Mouse (Mus musculus) stomach, embryonic 16.5 days (tissue): ENCODE measurements around the gene Cass4. TPM values are rescaled to one million over a fixed set of nuclear protein-coding genes. Genes with fewer than 3 reads are reported as not detected.

Experiments
- ATAC-seq: fragments of 200-750 bp; cut with Nextera tagmentation; 2 replicates; pipeline ENCODE4 v1.8.0; 2017; ENCODE audit warnings: moderate number of reproducible peaks, moderate TSS enrichment; ENCODE audit not compliant: insufficient read depth, low FRiP score
- H3K27ac ChIP-seq: fragments of 300-500 bp; sonication (generic); 2 replicates; pipeline ENCODE4 v1.5.1; 2014; ENCODE audit warnings: low read length
- H3K27me3 ChIP-seq: fragments of 300-500 bp; sonication (generic); 2 replicates; pipeline ENCODE4 v1.6.1; 2014; ENCODE audit warnings: low read length, control low read depth, mixed read lengths; ENCODE audit not compliant: control insufficient read depth, insufficient read depth
- H3K36me3 ChIP-seq: fragments of 300-500 bp; sonication (generic); 2 replicates; pipeline ENCODE4 v1.6.1; 2014; ENCODE audit warnings: low read length; ENCODE audit not compliant: control insufficient read depth, insufficient read depth
- H3K4me1 ChIP-seq: fragments of 300-500 bp; sonication (generic); 2 replicates; pipeline ENCODE4 v1.6.1; 2014; ENCODE audit warnings: low read length, control low read depth, mixed read lengths; ENCODE audit not compliant: control insufficient read depth, insufficient read depth
- H3K4me2 ChIP-seq: fragments of 300-500 bp; sonication (generic); 2 replicates; pipeline ENCODE4 v1.6.1; 2014; ENCODE audit warnings: low read depth, low read length, mixed read lengths
- H3K4me3 ChIP-seq: fragments of 300-500 bp; sonication (generic); replicated peaks from 2 replicates; pipeline ENCODE4 v1.5.1; 2014; ENCODE audit warnings: mild to moderate bottlenecking, low read length
- H3K9ac ChIP-seq: fragments of 300-500 bp; sonication (generic); 2 replicates; pipeline ENCODE4 v1.6.1; 2014; ENCODE audit warnings: low read length
- H3K9me3 ChIP-seq: fragments of 300-500 bp; sonication (generic); replicated peaks from 2 replicates; pipeline ENCODE4 v1.6.1; 2016; ENCODE audit warnings: low read length, control low read depth; ENCODE audit not compliant: control insufficient read depth
- WGBS: fragments of 180-500 bp; shearing (Covaris S2); extraction: QIAGEN DNeasy Blood & Tissue Kit; methylation state at CpG from one replicate; pipeline ENCODE4 v1.1.7; 2014; 5-methylcytosine and 5-hydroxymethylcytosine counted together
- polyA plus RNA-seq: library from polyadenylated mRNA; unstranded; fragments of >200 nt; fragmentation: Nextera tagmentation; extraction: Ambion mirVana; gene quantifications from 2 replicates; pipeline ENCODE4 v1.2.1, GENCODE M21; 2015

Cass4 gene
- polyA plus RNA-seq, 1 experiment from 2014 or later: 0.18 TPM

DNA sequence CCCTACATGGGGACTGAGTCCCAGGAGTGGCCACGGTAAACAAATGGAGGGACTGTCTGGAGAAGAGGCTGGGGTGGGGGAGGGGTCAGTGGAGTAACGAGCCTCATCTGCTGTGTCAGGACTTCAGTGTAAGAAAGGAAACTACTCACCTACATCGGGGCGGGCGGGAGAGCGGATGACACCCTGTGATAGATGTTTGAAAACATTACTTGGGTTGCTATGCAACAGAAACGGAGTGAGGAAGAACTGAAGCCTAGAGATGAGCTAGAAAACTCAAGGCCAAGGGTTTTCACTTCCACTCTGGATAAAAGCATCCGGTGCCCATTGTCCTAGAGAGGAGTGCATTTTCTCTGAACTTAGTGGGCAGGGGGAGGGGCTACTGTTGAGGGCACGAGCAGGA is 6.3 kb downstream of the Cass4 start:
- Histone ChIP-seq H3K9me3 (no peaks in the 10 kb centered on the region), H3K4me2 (no peak overlapping the region), H3K9ac (no peak overlapping the region), H3K36me3 (no peaks in the 10 kb centered on the region), H3K27me3 (no peaks in the 10 kb centered on the region), H3K4me3 (no peak overlapping the region), H3K27ac (no peak overlapping the region), H3K4me1 (no peaks in the 10 kb centered on the region)
- 0 out of 2 replicates have a peak, but pooled peaks have one; percentile 17 for ATAC-seq
- WGBS: 20% methylated on average over 9 of the region's 9 CpGs

GRCm38 (mm10) chr2:172401116-172401825 is 7.7 kb downstream of the Cass4 start:
- ATAC-seq: no peak
- Histone ChIP-seq H3K27me3 (no peaks in the 10 kb centered on the region), H3K36me3 (no peaks in the 10 kb centered on the region), H3K4me1 (no peaks in the 10 kb centered on the region), H3K27ac (peak overlapping the region; percentile 21; the same call in 1 of the 2 replicates), H3K4me3 (no peak overlapping the region), H3K9ac (no peak overlapping the region), H3K9me3 (no peaks in the 10 kb centered on the region), H3K4me2 (no peak overlapping the region)
- 66% methylated on average over 13 of the region's 13 CpGs for WGBS

- Histone ChIP-seq H3K4me3 (no peak overlapping the region), H3K27me3 (no peaks in the 10 kb centered on the region), H3K27ac (no peak overlapping the region), H3K4me2 (no peak overlapping the region), H3K9me3 (no peaks in the 10 kb centered on the region), H3K36me3 (no peaks in the 10 kb centered on the region), H3K4me1 (no peaks in the 10 kb centered on the region), H3K9ac (no peak overlapping the region)
- no peak for ATAC-seq
- 56% methylated on average over 7 of the region's 7 CpGs for WGBS
Observed at GRCm38 (mm10) chr2:172404239-172404638, 10.6 kb downstream of the Cass4 start.

GRCm38 (mm10) chr2:172405011-172405410 is 11.4 kb downstream of the Cass4 start:
- Histone ChIP-seq H3K9ac (no peak overlapping the region), H3K4me2 (no peak overlapping the region), H3K4me1 (no peaks in the 10 kb centered on the region), H3K4me3 (no peak overlapping the region), H3K36me3 (no peaks in the 10 kb centered on the region), H3K9me3 (no peaks in the 10 kb centered on the region), H3K27me3 (no peaks in the 10 kb centered on the region), H3K27ac (no peak overlapping the region)
- no peak for ATAC-seq
- 55% methylated on average over 3 of the region's 3 CpGs for WGBS

DNA sequence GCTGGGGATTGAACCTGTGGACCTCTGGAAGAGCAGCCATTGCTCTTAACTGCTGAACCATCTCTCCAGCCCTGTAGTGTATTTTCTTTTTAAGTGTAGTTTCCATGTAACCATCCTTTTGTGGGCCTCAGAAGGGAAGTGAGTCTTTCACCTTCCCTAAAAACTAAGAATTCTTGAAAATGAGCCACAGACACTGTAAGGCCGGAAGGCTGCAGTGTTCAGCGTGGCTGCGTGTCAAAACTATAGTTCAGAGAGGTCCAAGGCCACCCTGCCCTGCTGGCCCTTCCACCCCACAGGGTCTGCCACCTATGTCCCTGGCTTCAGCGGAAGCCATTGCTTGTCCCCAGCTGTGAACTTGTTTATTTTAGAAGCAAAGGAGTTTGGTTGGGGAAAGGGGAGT is 12.6 kb downstream of the Cass4 start:
- H3K9me3 ChIP-seq: no peaks in the 10 kb centered on the region
- H3K36me3 ChIP-seq: no peaks in the 10 kb centered on the region
- H3K4me3 ChIP-seq: no peak overlapping the region
- H3K4me2 ChIP-seq: no peak overlapping the region
- no peak overlapping the region for H3K9ac ChIP-seq
- H3K27me3 ChIP-seq: no peaks in the 10 kb centered on the region
- H3K27ac ChIP-seq: no peak overlapping the region
- WGBS: 56% methylated on average over 4 of the region's 4 CpGs
- H3K4me1 ChIP-seq: no peaks in the 10 kb centered on the region
- ATAC-seq: no peak

DNA sequence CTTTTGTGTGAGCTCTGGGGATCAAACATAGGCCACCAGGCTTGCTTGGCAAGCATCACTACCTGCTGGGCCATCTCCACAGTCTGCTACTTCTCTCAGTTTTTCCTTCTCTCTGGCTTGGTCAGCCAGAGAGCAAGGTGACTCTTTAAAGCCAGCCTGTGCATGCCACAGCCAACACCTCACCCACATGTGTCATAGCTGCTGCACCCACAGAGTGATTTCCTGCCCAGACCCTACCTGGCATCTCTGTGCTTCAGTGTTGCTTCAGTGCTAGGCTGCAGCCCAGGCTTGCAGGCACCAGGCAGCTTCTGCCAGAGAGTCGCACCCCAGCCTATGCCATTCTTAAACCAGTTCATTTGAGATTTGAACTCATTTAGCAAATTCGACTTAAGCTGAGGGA is 13.9 kb downstream of the Cass4 start:
- Histone ChIP-seq H3K4me3 (no peak overlapping the region), H3K9ac (no peak overlapping the region), H3K36me3 (no peaks in the 10 kb centered on the region), H3K9me3 (no peaks in the 10 kb centered on the region), H3K27me3 (no peaks in the 10 kb centered on the region), H3K4me2 (no peak overlapping the region), H3K4me1 (no peaks in the 10 kb centered on the region), H3K27ac (no peak overlapping the region)
- ATAC-seq: no peak
- WGBS: 74% methylated on average over 2 of the region's 2 CpGs

- Histone ChIP-seq H3K9ac (no peak overlapping the region), H3K4me2 (no peak overlapping the region), H3K27me3 (no peaks in the 10 kb centered on the region), H3K4me3 (no peak overlapping the region), H3K27ac (no peak overlapping the region), H3K9me3 (no peaks in the 10 kb centered on the region), H3K36me3 (no peaks in the 10 kb centered on the region), H3K4me1 (no peaks in the 10 kb centered on the region)
- ATAC-seq: no peak
- WGBS: 80% methylated on average over 2 of the region's 2 CpGs
Observed at GRCm38 (mm10) chr2:172410686-172411085, 17.1 kb downstream of the Cass4 start.

GRCm38 (mm10) chr2:172411091-172411490 is 17.5 kb downstream of the Cass4 start:
- 87% methylated on average over 11 of the region's 11 CpGs for WGBS
- H3K36me3 ChIP-seq: no peaks in the 10 kb centered on the region
- no peak for ATAC-seq

DNA sequence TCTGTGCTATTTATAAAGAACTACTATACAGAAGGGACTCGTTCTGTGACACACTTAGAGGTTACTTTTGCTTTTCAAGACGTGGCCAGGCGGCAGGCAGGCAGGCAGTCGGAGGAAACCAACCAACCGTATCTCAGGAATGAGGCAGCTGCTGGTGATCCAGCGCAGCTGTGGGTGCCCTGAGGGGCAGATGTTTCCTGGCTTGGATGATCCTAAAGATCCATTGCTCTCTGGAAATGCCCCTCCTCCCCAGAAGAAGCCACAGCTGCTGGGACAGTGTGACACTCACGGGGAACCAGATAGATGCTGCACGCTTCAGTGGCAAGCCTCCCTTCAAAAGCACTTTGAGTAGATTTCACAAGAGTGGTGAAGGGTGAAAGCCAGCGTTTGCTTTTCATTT is 18.9 kb downstream of the Cass4 start:
- no peak overlapping the region for H3K4me3 ChIP-seq
- no peaks in the 10 kb centered on the region for H3K4me1 ChIP-seq
- H3K36me3 ChIP-seq: no peaks in the 10 kb centered on the region
- no peak for ATAC-seq
- no peaks in the 10 kb centered on the region for H3K27me3 ChIP-seq
- no peak overlapping the region for H3K9ac ChIP-seq
- H3K9me3 ChIP-seq: no peaks in the 10 kb centered on the region
- 8% methylated on average over 9 of the region's 9 CpGs for WGBS
- H3K4me2 ChIP-seq: 0 out of 2 replicates have a peak overlapping the region, but pooled peaks have one; percentile 9
- H3K27ac ChIP-seq: no peak overlapping the region

More at GRCm38 (mm10) chr2:172411091-172411490, 17.5 kb downstream of the Cass4 start:
- Histone ChIP-seq H3K9ac (no peak overlapping the region), H3K4me3 (no peak overlapping the region), H3K27ac (no peak overlapping the region), H3K4me1 (no peaks in the 10 kb centered on the region), H3K4me2 (no peak overlapping the region), H3K27me3 (no peaks in the 10 kb centered on the region), H3K9me3 (no peaks in the 10 kb centered on the region)
